Mouse (Mus musculus) retina, postnatal 7 days (tissue): ENCODE measurements at regions not wholly inside any gene's neighbourhood (a gene's known extent, or its start where the extent isn't known, plus 50 kb on each side); places are given as distances from the start of the nearest gene placed in this dataset.

Experiments used
- DNase-seq: peaks from one replicate; pipeline ENCODE4 v3.0.0-alpha.2; 2012; ENCODE audit warnings: low read depth, low spot score

DNA sequence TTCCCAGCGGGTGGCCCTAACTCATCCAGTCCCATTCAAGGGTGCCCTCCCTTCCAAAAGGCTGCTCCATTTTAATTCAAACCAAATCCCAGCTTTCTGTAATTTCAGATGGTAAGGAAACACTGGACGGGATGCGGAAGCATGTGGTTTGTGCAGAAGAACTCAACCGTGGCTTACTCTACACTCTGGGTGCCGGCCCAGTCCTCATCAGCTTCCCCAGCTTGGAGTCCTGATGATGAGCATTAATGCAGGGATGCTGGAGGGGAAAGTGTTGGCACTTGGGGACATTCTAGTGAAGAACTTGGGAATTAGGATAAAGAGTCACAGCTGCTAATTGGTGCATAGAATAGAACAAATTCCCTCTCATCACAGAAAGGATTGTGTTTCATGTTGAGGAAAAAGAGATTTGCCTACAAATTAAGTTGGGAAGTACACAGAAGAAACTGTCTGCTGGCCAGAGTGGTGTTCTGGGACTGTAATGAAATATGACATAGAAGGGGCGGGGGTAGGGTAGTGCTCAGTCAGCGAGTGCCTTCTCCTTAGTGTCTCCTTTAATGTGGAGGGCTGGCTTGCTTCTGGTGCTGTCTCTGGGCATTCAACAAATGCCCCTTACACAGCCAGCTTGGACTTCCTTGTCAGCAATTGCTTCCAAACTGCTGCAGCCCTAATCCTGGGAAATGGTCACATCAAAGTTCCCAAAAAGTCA, 285.0 kb upstream of the Bmper start:
- DNase-seq = no peak

DNA sequence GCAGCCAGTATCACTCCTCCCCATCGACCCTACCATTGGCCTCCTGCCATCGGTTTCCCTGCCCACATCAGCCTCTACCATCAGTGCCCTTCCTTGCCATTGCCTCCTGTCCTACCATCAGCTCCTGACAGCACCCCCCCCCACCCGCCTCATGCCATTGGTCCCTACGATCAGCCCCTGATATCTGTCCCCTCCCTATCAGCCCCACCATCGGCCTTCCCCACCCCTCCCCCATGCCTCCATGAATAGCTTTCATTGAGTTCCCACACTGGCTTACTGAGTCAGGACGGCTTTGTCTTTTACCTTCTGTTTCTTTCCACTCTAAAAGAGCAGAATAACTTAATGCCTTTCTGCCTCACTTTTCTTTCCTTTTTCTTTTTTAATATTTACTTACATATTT, 277.9 kb upstream of the Bmper start:
- DNase-seq = no peak

DNA sequence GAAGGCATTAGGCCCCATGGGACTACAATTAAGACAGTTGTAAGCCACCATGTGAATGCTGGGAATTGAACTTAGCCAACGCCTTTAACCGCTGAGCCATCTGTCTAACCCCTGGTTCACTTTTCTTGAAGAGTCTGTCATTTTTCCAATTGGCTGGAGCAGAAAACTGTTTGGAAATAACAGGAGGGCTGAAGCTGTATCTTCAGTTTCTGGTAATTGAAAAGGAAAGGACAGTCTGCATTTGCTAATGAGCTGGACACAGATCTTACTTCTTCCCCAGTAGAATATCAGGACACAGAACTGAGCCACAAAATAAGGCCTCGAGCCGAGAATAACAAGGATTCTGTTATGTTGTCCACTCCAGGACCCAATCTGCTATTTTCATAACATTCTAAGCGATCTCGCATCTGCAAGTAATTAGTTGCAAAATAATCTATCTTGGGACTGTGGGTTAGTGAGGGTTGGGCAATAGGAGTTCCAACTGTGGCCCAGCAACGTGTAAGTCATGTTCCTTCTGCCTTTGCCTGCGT, 277.4 kb upstream of the Bmper start:
- no peak for DNase-seq

DNA sequence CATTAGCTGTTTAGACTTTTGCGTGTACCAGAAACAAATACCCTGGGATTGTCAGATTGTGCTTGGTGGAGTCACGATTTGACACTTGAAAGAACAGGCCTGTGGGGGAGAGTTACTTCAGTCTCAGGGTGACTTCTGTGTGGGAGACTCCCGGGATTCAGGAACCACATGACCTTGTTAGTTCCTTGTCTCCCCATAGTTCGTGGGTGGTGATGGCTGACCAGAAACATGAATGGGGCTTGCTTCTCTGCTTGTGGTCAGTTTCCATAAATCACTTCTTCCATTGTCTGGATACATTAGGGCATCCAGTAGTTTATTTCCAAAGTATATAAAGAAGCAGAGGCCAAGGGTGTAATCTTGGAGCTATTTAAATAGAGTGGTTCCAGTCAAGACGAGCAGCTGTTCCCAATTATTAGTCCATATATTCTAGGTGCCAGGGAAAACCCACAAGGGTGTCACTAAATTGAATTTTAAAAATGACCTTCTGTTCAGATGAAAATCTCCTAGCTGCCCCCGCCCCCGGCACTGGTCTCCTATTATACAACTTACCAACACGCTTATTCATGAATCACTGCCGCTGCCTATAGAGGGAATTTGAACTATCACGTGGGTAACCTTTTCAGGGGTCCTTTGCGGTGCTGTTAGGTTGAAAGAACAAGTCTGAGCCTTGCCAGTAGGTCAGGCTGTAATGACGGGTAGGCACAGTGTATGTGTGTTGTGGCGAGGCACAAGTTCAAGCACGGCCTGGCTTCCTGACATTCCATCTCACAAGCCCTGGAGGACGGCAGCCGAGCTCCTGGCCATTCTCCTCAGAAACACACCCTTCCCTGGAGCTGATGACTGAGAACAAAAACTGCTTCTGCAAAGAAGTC, 270.1 kb upstream of the Bmper start:
- no peak for DNase-seq

DNA sequence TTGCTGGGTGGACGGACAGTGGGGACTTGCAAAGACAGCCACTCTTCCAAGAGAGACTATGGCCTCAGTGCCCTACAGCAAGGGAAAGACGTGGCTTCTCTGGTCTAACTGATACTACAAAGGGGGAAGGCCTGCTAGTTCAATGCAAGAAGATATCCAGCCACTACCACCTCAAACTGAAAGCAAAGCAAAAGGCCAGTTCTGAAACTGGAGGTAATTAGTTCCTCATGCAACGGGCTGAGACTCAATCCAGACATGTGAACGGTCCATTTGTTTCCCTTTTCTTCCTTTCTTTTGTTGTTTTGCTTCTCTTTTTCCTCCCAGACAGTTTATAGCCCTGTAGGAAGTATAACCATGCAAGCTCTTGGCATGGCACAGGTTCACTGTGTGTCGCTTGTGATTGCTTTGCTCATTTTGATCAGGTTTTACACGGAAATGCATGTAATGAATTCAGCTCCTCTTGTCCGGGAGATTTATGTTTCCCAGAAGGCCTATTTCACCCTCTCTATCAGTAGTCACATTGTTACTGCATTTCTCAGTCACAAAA, 260.5 kb upstream of the Bmper start:
- DNase-seq = no peak

DNA sequence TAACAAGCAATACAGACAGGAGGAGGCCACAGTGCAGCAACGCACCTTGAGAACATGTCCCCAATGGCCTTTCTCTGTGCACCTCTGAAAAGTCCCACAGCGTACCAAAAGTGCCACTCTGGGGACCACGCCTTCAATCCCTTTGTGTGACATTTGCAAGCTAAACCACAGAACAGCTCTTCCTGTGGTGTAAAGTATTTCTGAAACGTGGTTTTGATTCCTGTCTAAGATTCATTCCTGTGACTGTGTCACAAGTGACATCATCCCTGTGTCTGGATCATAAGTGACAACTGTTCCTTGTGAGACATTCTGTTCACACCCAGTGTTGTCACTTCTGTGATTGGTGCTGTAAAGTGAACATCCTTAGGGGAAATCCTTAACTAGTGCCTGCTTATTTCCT, 251.6 kb upstream of the Bmper start:
- no peak for DNase-seq

DNA sequence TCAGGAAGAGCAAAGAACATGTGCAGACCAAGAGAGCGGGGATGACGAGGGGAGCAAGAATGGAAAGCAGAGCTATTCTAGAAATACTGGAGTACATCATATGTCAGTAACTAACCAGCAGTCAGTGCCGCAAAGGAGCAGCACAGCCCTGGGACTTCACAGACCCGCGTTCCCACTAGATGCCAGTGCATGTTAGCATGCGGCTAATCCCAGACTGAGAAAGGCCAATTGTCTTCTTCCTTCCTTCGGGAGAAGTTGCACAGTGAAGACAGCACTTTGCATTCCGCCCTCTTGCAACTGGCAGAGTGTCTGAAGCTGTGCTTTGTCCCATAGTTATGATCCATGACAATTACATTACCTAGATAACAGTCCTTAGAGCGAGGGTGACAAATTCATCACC, 246.1 kb upstream of the Bmper start:
- DNase-seq = no peak

DNA sequence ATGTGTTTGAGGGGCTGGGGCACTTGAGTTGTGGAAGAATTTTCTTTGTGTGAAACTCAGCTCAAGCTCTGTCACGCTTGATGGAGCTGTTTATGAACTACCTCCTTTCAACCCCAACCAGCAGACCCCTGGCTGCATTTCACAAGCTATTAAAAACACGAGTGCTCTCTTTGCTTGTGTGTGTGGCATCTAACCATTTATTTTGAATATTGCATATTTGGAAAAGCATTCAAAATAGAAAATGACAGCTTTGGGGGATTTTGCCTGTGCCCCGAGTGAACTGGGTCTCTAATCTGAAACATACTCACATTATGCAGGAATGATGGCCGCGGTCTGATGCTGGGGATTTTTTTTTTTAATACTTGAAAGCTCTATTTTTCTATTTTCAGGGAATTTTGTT, 243.2 kb upstream of the Bmper start:
- no peak for DNase-seq

DNA sequence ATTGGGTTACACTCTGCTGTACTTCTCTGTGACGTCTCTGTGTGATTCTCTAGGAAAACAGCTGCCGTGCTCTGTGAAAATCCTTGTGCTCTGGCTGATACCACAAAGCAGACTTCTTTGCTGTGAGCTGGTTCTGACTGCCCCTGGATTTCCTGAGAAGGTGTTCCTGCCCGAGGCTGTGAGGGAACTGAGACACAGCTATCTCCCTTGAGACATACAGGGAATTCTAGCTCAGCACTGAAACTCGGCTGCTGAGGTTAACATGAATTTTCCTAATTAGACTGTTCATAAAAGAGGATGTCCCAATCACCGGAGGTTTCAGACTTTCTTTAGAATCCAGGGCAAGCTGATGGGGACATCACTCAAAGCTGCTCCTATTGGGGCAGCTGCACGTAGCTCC, 233.4 kb upstream of the Bmper start:
- DNase-seq = no peak

DNA sequence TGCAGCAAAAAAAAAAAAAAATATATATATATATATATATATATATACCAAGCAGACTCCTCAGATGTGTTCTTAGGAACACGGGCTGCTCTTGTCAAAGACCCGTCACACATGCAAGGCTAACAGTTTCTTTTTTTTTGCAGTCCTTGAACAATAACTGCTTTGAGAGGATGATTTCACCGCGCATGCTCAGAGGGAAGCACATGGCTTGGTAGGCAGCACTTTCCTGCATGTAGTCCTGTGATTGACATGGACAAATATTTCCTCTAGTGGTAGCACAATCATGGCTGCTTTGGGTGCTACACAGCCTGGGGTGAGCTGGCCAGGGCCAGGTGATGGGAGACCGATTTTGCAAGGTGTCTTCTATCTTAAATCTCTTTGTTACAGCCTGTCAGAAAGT, 229.3 kb upstream of the Bmper start:
- no peak for DNase-seq

DNA sequence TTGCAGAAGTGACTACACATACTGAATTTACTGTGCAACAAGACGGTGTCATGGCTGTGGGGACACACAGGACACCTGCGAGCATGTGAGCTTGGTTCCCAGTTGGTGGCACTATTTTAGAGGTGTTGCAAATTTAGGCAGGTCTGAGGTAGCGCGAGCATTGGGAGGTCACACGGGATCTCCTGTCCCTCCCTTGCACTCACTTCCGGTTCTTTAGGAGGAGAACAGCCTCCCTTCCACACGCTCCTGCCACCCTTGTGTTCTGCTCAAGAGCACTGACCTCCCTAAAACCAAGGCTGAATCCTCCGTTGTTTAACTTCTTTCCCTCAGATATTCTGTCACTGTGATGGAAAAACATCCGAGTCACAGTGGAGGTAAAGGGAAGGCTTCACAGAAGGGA, 227.3 kb upstream of the Bmper start:
- DNase-seq = no peak

DNA sequence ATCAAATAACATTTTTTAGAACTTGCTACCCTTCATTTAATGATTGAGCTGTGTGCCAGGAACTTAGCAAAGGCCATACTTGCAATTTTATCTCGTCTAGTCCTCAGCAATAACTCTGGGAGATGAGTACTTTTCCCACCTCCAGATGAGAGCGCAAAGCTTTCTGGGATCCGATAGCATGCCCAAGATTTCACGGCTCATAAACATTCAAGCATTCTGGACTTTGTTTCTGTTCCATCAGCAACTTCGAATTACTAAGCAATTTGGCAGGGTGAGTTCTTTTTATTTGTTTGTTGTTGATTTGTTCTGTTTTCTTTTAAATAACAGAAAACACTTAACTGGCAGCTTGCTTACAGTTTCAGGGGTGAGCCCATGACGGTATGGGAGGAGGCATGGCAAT, 224.6 kb upstream of the Bmper start:
- no peak for DNase-seq

DNA sequence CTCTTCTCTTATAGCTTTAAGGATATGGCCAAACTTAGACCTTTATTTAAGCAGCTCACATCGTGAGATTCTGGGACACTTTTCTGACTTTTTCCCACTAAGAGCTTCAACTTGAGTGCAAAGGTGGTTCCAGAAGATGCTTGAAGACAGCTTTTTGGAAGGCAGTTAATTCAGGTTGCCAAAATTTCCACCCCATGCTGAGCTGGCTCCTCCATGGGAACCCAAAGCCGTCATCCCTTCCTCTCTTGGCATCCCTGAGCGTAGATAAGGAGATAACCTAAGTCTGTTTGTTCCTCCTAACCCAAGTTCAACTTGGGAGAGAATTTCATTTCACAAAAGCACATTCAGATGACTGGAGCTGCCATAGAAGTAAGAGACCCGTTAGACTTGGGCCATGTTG, 223.7 kb upstream of the Bmper start:
- no peak for DNase-seq

DNA sequence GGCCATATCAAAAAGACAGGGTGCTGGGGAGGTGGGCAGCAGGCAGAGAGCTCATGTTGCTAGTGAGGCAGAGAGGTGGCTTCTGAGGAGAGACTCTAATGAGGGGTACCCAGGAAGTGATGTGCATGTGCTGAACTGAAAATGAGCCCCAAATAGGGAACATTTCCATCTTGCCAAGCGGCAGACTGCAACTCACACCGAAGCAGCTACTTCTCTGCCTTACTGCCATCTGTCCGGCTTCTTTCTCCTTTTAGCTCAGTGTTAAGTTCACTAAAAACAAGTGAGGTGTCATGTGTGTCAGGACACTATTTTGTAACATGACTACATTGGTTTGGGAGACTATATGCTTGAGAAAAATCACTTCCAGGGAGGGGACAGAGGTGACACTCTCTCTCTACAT, 222.7 kb upstream of the Bmper start:
- DNase-seq = no peak

DNA sequence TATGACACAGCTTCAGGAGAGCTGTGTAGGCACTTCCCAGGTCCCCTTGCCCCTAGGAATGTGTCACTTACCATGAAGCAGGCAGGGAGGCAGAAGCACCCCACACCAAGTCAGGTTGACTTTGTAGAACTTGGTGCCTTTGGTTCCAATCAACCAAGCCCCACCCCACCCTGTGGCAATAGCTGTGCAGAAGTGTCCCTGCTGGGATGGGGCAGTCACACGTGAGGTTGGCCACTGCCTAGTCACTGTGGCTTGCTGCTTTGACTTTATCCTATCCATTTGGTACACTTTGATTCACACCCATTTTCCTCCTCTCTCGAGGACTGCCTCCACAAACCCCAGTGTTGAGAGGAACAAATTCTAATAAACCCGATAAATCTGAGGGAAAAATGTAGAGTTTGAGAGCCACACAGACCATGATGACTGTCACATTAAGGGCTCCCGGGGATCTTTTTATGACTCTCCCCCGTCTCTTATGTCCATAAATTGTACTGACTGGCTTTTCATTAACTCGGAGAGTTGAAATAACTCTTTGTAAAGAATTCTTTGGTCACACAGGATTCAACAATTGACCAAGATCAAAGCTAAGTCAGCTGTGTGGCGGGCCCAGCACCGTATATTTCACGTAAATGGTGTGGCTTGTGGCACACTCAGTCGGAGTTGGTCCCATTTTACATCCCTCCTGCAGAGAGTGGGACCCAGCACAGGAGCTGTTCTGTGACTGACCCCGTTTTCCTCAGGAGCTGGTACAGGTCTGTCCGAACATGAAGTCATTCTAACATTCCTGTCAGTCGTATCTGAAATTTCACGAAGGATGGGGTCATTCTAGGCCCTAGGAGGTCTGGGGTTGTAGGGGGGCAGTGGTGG, 219.4 kb upstream of the Bmper start:
- no peak for DNase-seq

DNA sequence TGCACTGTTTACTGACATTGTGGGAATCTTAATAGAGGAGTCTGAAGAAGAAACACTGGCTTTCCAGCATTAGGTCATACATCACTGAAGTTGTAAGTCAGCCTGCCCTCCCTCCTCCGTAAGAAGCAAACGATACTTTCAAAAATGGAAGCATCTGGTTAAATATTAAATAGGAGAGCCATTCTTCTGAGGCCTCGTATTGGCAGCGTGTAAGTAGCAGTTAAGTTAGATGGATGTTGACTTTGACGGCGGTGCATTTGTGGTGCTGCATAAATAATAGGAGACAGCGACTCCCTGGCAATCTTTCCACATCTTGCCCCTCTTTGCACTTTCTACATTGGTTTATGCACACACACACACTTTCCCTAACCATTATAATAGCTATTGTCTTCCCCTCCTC, 217.9 kb upstream of the Bmper start:
- DNase-seq = no peak

DNA sequence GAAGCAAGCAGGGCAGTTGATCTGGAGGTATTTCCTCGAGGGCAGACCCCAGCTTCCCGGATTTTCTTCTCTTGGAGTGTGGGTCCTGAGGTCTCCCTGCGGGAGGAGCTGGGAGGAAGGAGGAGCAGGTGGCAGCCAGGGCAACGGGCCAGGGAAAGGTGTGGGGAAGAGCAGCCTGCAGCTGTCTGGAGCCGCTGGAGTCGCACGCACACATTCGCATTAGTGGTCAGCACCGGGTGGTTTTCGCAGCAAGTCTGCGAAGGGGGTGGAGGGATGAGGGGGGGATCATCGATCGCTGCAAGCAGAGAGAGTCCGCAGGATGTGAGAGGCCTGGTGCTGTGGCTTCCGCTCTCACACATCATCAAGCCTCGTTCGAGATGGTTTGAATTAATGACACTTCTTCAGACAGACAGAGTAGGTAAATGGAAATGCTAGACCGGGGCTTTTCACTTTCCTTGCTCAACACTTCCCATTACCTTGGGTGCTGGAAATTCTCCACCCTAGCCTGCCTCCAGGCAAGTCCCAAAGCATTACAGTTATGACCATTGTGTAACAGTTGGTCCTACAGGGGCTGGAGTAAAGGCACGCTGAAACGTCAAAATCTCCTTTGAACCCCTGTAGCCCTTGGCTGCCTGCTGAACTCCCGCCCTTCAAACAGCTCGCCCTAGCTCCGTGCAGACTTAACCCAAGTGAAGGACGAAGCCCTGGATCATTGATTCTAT, 213.3 kb upstream of the Bmper start:
- DNase-seq = no peak

DNA sequence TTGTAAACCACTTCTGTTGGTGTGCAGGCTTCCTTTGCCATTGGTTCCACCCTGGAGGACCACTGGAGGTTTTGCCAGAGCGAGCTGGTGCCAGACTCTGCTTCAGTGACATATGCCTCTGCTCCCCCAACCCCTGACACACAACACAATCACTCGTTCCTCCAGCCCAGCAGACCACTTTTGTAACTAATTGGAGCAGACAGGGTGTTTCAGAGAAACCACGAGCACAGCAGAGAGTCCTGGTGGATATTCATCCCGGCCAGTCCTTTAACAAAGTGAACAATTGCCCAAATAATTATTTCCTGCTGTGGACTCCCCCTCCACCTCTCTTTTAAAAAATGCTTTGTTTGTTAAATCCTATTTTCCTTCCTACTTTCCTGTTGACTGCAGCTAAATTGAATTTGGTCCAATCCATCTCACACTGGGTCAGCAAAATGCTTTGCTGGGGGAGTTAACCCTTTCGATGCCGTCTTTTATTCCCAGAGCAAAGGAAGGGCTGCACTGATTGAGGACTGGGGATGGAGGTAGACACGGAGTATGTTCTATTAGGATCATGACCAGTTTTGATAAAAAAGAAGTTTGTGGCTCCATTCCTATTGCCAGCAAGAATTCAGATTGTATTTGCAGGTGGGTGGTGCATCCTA, 211.4 kb upstream of the Bmper start:
- no peak for DNase-seq

DNA sequence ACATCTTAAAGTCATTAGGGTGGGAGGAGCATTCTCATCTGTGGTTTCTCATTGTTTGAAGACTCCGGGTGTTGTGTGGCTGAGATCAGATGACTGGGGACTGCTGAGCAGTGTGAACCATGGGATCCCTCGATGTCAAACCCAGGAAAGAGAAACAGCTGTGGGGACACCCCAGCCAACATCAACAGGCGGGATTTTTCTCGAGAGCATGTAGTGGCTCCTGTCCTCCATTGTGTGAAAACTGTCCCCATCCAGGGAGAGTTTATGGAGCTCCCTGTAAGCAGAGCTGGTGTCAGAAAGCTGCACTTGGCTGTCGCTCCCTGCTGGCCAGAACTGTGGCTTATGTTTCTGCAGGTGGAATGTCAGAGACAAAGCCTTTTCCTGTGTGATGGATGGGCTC, 210.7 kb upstream of the Bmper start:
- DNase-seq = no peak

DNA sequence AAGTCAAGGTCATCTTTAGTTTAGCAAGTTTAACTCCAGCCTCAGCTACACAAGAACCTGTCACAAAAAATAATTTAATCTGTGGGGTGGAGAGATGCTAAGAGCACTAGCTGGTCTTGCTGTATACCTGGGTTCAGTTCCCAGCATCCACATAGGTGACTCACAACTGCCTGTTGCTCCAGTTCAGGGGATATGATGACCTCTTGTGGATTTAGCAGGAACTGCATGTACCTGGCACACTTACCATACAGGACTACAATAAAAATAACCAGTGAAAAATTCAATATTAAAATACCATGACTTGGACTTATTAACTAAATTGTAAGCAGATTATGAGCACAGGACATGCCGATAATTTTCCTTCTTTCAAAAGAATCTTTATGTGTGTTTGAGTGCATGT, 206.1 kb upstream of the Bmper start:
- DNase-seq = no peak

DNA sequence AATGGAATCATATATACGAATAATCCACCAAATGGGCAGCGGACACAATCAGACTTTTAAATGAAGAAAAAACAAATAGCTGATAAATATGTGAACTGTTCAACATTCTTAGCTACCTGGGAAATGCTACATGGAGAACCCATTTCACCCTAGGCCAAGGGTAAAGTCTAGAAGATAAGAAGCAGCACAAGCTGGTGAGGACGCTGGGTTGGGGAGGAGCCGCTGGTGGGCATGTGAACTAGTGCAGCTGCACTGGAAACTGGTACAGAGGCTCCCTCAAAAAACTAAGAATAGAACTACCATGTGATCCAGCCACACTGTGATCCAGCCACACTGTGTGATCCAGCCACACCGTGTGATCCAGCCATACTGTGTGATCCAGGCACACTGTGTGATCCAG, 198.8 kb upstream of the Bmper start:
- no peak for DNase-seq
